Mouse (Mus musculus): ENCODE results near the gene Flvcr1. TPM values are rescaled to one million over a fixed set of nuclear protein-coding genes. Genes with fewer than 3 reads are reported as not detected.

Gene Flvcr1
- 6.0 and 6.2 TPM in 2 replicates for polyA plus RNA-seq (2015; fragmentation: Nextera tagmentation; extraction: Ambion mirVana)

- peak; percentile 100 for ATAC-seq (ENCODE audit: low FRiP score, low TSS enrichment)
- peak within 1 kb of the TSS; percentile 98 for H3K4me2 ChIP-seq (replicated peaks; ENCODE audit: low read depth, low read length)
- peaks cover 6% of the 10 kb centered on the region for H3K36me3 ChIP-seq (ENCODE audit: insufficient read depth, low read length)
- 0% methylated on average over 49 of the region's 50 CpGs for WGBS
- H3K4me3 ChIP-seq (ENCODE audit: low read length), result peak within 1 kb of the TSS; percentile 81
- no peaks in the 10 kb centered on the region for H3K27me3 ChIP-seq (ENCODE audit: insufficient read depth, low read length)
- H3K9me3 ChIP-seq (ENCODE audit: low read length), result no peaks in the 10 kb centered on the region
- peak within 1 kb of the TSS; percentile 90 for H3K27ac ChIP-seq (ENCODE audit: low read length)
- peaks cover 21% of the 10 kb centered on the region for H3K4me1 ChIP-seq (ENCODE audit: insufficient read depth, low read length)
- H3K9ac ChIP-seq (replicated peaks; ENCODE audit: low read length), result peak within 1 kb of the TSS; percentile 84
Observed at GRCm38 (mm10) chr1:191026021-191026713, at the start of gene Flvcr1. Gene Flvcr1, minus strand, starts transcription at chr1:191026158.

GRCm38 (mm10) chr1:191075199-191075883, 49.4 kb upstream of the Flvcr1 start:
- Histone ChIP-seq H3K4me2 (replicated peaks; ENCODE audit: low read depth, low read length) (no peak overlapping the region), H3K9ac (replicated peaks; ENCODE audit: low read length) (no peak overlapping the region), H3K9me3 (ENCODE audit: low read length) (no peaks in the 10 kb centered on the region), H3K4me1 (ENCODE audit: insufficient read depth, low read length) (no peaks in the 10 kb centered on the region), H3K27ac (ENCODE audit: low read length) (peak overlapping the region; percentile 28; the same call in 1 of the 2 replicates), H3K36me3 (ENCODE audit: insufficient read depth, low read length) (peaks cover 50% of the 10 kb centered on the region), H3K27me3 (ENCODE audit: insufficient read depth, low read length) (no peaks in the 10 kb centered on the region), H3K4me3 (ENCODE audit: low read length) (no peak overlapping the region)
- ATAC-seq (ENCODE audit: low FRiP score, low TSS enrichment), result peak; percentile 53; the same call in 1 of the 2 replicates
- WGBS, result 49% methylated on average over 10 of the region's 10 CpGs

GRCm38 (mm10) chr1:191073486-191073885, 47.5 kb upstream of the Flvcr1 start:
- 60% methylated on average over 4 of the region's 4 CpGs for WGBS
- Histone ChIP-seq H3K4me2 (replicated peaks; ENCODE audit: low read depth, low read length) (no peak overlapping the region), H3K27me3 (ENCODE audit: insufficient read depth, low read length) (no peaks in the 10 kb centered on the region), H3K4me1 (ENCODE audit: insufficient read depth, low read length) (no peaks in the 10 kb centered on the region), H3K9me3 (ENCODE audit: low read length) (no peaks in the 10 kb centered on the region), H3K9ac (replicated peaks; ENCODE audit: low read length) (no peak overlapping the region), H3K27ac (ENCODE audit: low read length) (no peak overlapping the region), H3K36me3 (ENCODE audit: insufficient read depth, low read length) (peaks cover 53% of the 10 kb centered on the region), H3K4me3 (ENCODE audit: low read length) (no peak overlapping the region)
- 0 out of 2 replicates have a peak, but pooled peaks have one; percentile 28 for ATAC-seq (ENCODE audit: low FRiP score, low TSS enrichment)

- Histone ChIP-seq H3K4me3 (ENCODE audit: low read length) (no peak overlapping the region), H3K27me3 (ENCODE audit: insufficient read depth, low read length) (no peaks in the 10 kb centered on the region), H3K36me3 (ENCODE audit: insufficient read depth, low read length) (peaks cover 48% of the 10 kb centered on the region), H3K9me3 (ENCODE audit: low read length) (no peaks in the 10 kb centered on the region), H3K4me2 (replicated peaks; ENCODE audit: low read depth, low read length) (no peak overlapping the region), H3K4me1 (ENCODE audit: insufficient read depth, low read length) (no peaks in the 10 kb centered on the region), H3K27ac (ENCODE audit: low read length) (no peak overlapping the region), H3K9ac (replicated peaks; ENCODE audit: low read length) (no peak overlapping the region)
- ATAC-seq (ENCODE audit: low FRiP score, low TSS enrichment), result peak; percentile 57; the same call in 1 of the 2 replicates
- 33% methylated on average over 6 of the region's 6 CpGs for WGBS
Observed at GRCm38 (mm10) chr1:191073001-191073400, 47.0 kb upstream of the Flvcr1 start.

- no peak for ATAC-seq (ENCODE audit: low FRiP score, low TSS enrichment)
- Histone ChIP-seq H3K36me3 (ENCODE audit: insufficient read depth, low read length) (peaks cover 46% of the 10 kb centered on the region), H3K4me3 (ENCODE audit: low read length) (no peak overlapping the region), H3K27ac (ENCODE audit: low read length) (no peak overlapping the region), H3K9ac (replicated peaks; ENCODE audit: low read length) (no peak overlapping the region), H3K9me3 (ENCODE audit: low read length) (no peaks in the 10 kb centered on the region), H3K27me3 (ENCODE audit: insufficient read depth, low read length) (no peaks in the 10 kb centered on the region), H3K4me1 (ENCODE audit: insufficient read depth, low read length) (no peaks in the 10 kb centered on the region), H3K4me2 (replicated peaks; ENCODE audit: low read depth, low read length) (no peak overlapping the region)
- WGBS, result 88% methylated on average over 16 of the region's 16 CpGs
Observed at GRCm38 (mm10) chr1:191072329-191072913, 46.5 kb upstream of the Flvcr1 start.

GRCm38 (mm10) chr1:191071613-191072012, 45.7 kb upstream of the Flvcr1 start:
- H3K27me3 ChIP-seq (ENCODE audit: insufficient read depth, low read length), result no peaks in the 10 kb centered on the region
- H3K27ac ChIP-seq (ENCODE audit: low read length), result no peak overlapping the region
- no peak for ATAC-seq (ENCODE audit: low FRiP score, low TSS enrichment)
- no peak overlapping the region for H3K9ac ChIP-seq (replicated peaks; ENCODE audit: low read length)
- H3K4me2 ChIP-seq (replicated peaks; ENCODE audit: low read depth, low read length), result no peak overlapping the region
- H3K9me3 ChIP-seq (ENCODE audit: low read length), result no peaks in the 10 kb centered on the region
- no peak overlapping the region for H3K4me3 ChIP-seq (ENCODE audit: low read length)
- H3K36me3 ChIP-seq (ENCODE audit: insufficient read depth, low read length), result peaks cover 42% of the 10 kb centered on the region
- WGBS, result 90% methylated on average over 6 of the region's 6 CpGs
- H3K4me1 ChIP-seq (ENCODE audit: insufficient read depth, low read length), result no peaks in the 10 kb centered on the region

GRCm38 (mm10) chr1:191070259-191070658, 44.3 kb upstream of the Flvcr1 start:
- no peaks in the 10 kb centered on the region for H3K4me1 ChIP-seq (ENCODE audit: insufficient read depth, low read length)
- peaks cover 47% of the 10 kb centered on the region for H3K36me3 ChIP-seq (ENCODE audit: insufficient read depth, low read length)
- no peak overlapping the region for H3K4me2 ChIP-seq (replicated peaks; ENCODE audit: low read depth, low read length)
- no peaks in the 10 kb centered on the region for H3K9me3 ChIP-seq (ENCODE audit: low read length)
- no peak for ATAC-seq (ENCODE audit: low FRiP score, low TSS enrichment)
- H3K27ac ChIP-seq (ENCODE audit: low read length), result no peak overlapping the region
- 94% methylated on average over 4 of the region's 4 CpGs for WGBS
- no peaks in the 10 kb centered on the region for H3K27me3 ChIP-seq (ENCODE audit: insufficient read depth, low read length)
- H3K4me3 ChIP-seq (ENCODE audit: low read length), result no peak overlapping the region
- H3K9ac ChIP-seq (replicated peaks; ENCODE audit: low read length), result no peak overlapping the region

- Histone ChIP-seq H3K4me3 (ENCODE audit: low read length) (no peak overlapping the region), H3K9ac (replicated peaks; ENCODE audit: low read length) (no peak overlapping the region), H3K9me3 (ENCODE audit: low read length) (no peaks in the 10 kb centered on the region), H3K27me3 (ENCODE audit: insufficient read depth, low read length) (no peaks in the 10 kb centered on the region), H3K36me3 (ENCODE audit: insufficient read depth, low read length) (peaks cover 47% of the 10 kb centered on the region), H3K27ac (ENCODE audit: low read length) (no peak overlapping the region), H3K4me1 (ENCODE audit: insufficient read depth, low read length) (peaks cover 10% of the 10 kb centered on the region), H3K4me2 (replicated peaks; ENCODE audit: low read depth, low read length) (no peak overlapping the region)
- 73% methylated on average over 5 of the region's 5 CpGs for WGBS
- no peak for ATAC-seq (ENCODE audit: low FRiP score, low TSS enrichment)
Observed at GRCm38 (mm10) chr1:191068377-191068776, 42.4 kb upstream of the Flvcr1 start.

- Histone ChIP-seq H3K4me1 (ENCODE audit: insufficient read depth, low read length) (peaks cover 16% of the 10 kb centered on the region), H3K9ac (replicated peaks; ENCODE audit: low read length) (no peak overlapping the region), H3K27ac (ENCODE audit: low read length) (no peak overlapping the region), H3K27me3 (ENCODE audit: insufficient read depth, low read length) (no peaks in the 10 kb centered on the region), H3K4me3 (ENCODE audit: low read length) (no peak overlapping the region), H3K4me2 (replicated peaks; ENCODE audit: low read depth, low read length) (no peak overlapping the region), H3K36me3 (ENCODE audit: insufficient read depth, low read length) (peaks cover 23% of the 10 kb centered on the region), H3K9me3 (ENCODE audit: low read length) (no peaks in the 10 kb centered on the region)
- no peak for ATAC-seq (ENCODE audit: low FRiP score, low TSS enrichment)
- WGBS, result 73% methylated on average over 4 of the region's 4 CpGs
Observed at GRCm38 (mm10) chr1:191065188-191065587, 39.2 kb upstream of the Flvcr1 start.
